Mouse (Mus musculus) C2C12 (cell line): Measurements from ENCODE around the gene Rufy3.

Source experiments
- CTCF ChIP-seq: IDR thresholded peaks from one replicate; pipeline ENCODE4 v1.5.1; 2011; ENCODE audit not compliant: control insufficient read depth, insufficient read depth, insufficient read length
- FOSL1 ChIP-seq: IDR thresholded peaks from one replicate; pipeline ENCODE4 v1.8.0; 2011; ENCODE audit warnings: mild to moderate bottlenecking, low read length; ENCODE audit not compliant: poor library complexity, insufficient read depth, severe bottlenecking
- MAX ChIP-seq: IDR thresholded peaks from one replicate; pipeline ENCODE4 v1.6.1; 2011; ENCODE audit warnings: mild to moderate bottlenecking, control low read depth
- MYOG ChIP-seq: IDR thresholded peaks from one replicate; pipeline ENCODE4 v1.6.1; 2011; ENCODE audit not compliant: control insufficient read depth, insufficient read length; ENCODE audit errors: extremely low read depth
- USF1 ChIP-seq: IDR thresholded peaks from one replicate; pipeline ENCODE4 v1.6.1; 2011; ENCODE audit warnings: low read depth, mild to moderate bottlenecking, control low read depth, moderate library complexity

DNA sequence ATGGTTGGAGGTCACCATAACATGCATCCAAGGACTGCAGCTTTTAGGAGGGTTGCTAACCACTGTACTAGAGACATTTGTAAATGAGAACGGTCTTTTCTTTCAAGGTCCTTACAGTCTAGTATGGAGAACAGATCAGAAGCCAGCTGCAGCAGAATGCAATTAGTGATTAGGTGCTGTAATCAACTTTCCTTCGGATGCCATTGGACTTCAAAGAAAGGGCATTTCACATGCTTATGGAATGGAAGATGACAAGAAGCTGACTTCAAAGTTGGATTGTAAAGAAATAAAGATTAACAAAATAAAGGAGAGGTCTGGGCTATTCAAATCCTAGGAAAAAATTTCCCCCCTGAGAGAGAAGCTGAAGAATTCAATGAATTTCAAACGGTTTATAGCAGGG lies 119.4 kb downstream of the Rufy3 start:
- no peak for TF ChIP-seq CTCF
- no peak for TF ChIP-seq MAX
- TF ChIP-seq USF1 = no peak
- no peak for TF ChIP-seq MYOG
- no peak for TF ChIP-seq FOSL1
